Mouse (Mus musculus) right cerebral cortex, postnatal 4 days (tissue): ENCODE results near the gene Tusc2.
A peak's percentile ranks its signal among the peaks of the same experiment; 100 is the strongest.
"Not testable (repeated sequence)": the region's sequence is repeated elsewhere in the genome, so short reads cannot be mapped to it uniquely, and the experiment has no call there.

Experiments used
- DNase-seq: peaks from one replicate; pipeline ENCODE4 v3.0.0-alpha.2; 2022

Gene Tusc2

GRCm38 (mm10) chr9:107570016-107570415, 7.0 kb downstream of the Tusc2 start:
- DNase-seq, result no peak

- no peak for DNase-seq
These were observed 7.8 kb downstream of the Tusc2 start for GRCm38 (mm10) chr9:107570845-107571244.

GRCm38 (mm10) chr9:107571534-107572326, 8.7 kb downstream of the Tusc2 start:
- DNase-seq, result no peak

GRCm38 (mm10) chr9:107572327-107572662, 9.2 kb downstream of the Tusc2 start:
- DNase-seq, result no peak

GRCm38 (mm10) chr9:107573774-107574173, 10.7 kb downstream of the Tusc2 start:
- not testable (repeated sequence) for DNase-seq

- no peak for DNase-seq
These were observed 12.7 kb downstream of the Tusc2 start for GRCm38 (mm10) chr9:107575579-107576356.

GRCm38 (mm10) chr9:107576357-107577107, 13.5 kb downstream of the Tusc2 start, which contains the start of gene Hyal1:
Hyal1 (plus strand) TSS chr9:107576927.
- DNase-seq, result peak; percentile 68

GRCm38 (mm10) chr9:107577871-107578270, 14.8 kb downstream of the Tusc2 start:
- DNase-seq, result no peak

- DNase-seq, result no peak
These were observed 15.5 kb downstream of the Tusc2 start, which contains the start of gene Naa80 for GRCm38 (mm10) chr9:107578587-107578986. Naa80 (plus strand) TSS chr9:107578887.

- DNase-seq, result no peak
These were observed 16.2 kb downstream of the Tusc2 start for GRCm38 (mm10) chr9:107579023-107579900.

- peak; percentile 75 for DNase-seq
These were observed 17.7 kb downstream of the Tusc2 start, which contains the start of gene Hyal3 for GRCm38 (mm10) chr9:107580501-107581317. Hyal3 (plus strand) TSS chr9:107580818.

GRCm38 (mm10) chr9:107581584-107581983, 18.5 kb downstream of the Tusc2 start:
- no peak for DNase-seq

- no peak for DNase-seq
These were observed 19.5 kb downstream of the Tusc2 start for GRCm38 (mm10) chr9:107582509-107583062.

GRCm38 (mm10) chr9:107583174-107583573, 20.1 kb downstream of the Tusc2 start:
- DNase-seq, result no peak

GRCm38 (mm10) chr9:107586504-107586903, 23.4 kb downstream of the Tusc2 start:
- no peak for DNase-seq

- peak; percentile 91 for DNase-seq
These were observed 24.1 kb downstream of the Tusc2 start, which contains the start of gene Ifrd2 for GRCm38 (mm10) chr9:107586974-107587832. Ifrd2 (plus strand) TSS chr9:107587642.

- peak; percentile 42 for DNase-seq
These were observed 25.0 kb downstream of the Tusc2 start for GRCm38 (mm10) chr9:107587833-107588639.

GRCm38 (mm10) chr9:107590058-107590772, 27.2 kb downstream of the Tusc2 start:
- no peak for DNase-seq
